Mouse (Mus musculus) midbrain, postnatal 0 days (tissue): ENCODE results near the gene Cldn6. TPM values are rescaled to one million over a fixed set of nuclear protein-coding genes. Genes with fewer than 3 reads are reported as not detected.

ENCODE experiments used
- ATAC-seq: fragments of 200-750 bp; cut with Nextera tagmentation; 2 replicates; pipeline ENCODE4 v1.8.0; 2017; ENCODE audit warnings: moderate number of reproducible peaks, mild to moderate bottlenecking, moderate TSS enrichment, moderate library complexity; ENCODE audit not compliant: low FRiP score
- DNase-seq: peaks from one replicate; pipeline ENCODE4 v3.0.0-alpha.2; 2015; ENCODE audit warnings: low spot score
- H3K27ac ChIP-seq: fragments of 300-500 bp; sonication (generic); 2 replicates; pipeline ENCODE4 v1.5.1; 2014; ENCODE audit warnings: low read depth, mild to moderate bottlenecking, low read length, mixed read lengths
- H3K27me3 ChIP-seq: fragments of 300-500 bp; sonication (generic); 2 replicates; pipeline ENCODE4 v1.6.1; 2014; ENCODE audit warnings: low read length, control low read depth, mixed read lengths; ENCODE audit not compliant: insufficient read depth
- H3K36me3 ChIP-seq: fragments of 300-500 bp; sonication (generic); 2 replicates; pipeline ENCODE4 v1.6.1; 2014; ENCODE audit warnings: low read length, control low read depth, mixed read lengths; ENCODE audit not compliant: insufficient read depth
- H3K4me1 ChIP-seq: fragments of 300-500 bp; sonication (generic); 2 replicates; pipeline ENCODE4 v1.6.1; 2014; ENCODE audit warnings: mild to moderate bottlenecking, control low read depth, antibody characterized with exemption, low read length, mixed read lengths; ENCODE audit not compliant: insufficient read depth
- H3K4me2 ChIP-seq: fragments of 300-500 bp; sonication (generic); 2 replicates; pipeline ENCODE4 v1.6.1; 2014; ENCODE audit warnings: low read depth, mild to moderate bottlenecking, low read length, mixed read lengths; ENCODE audit not compliant: poor library complexity, severe bottlenecking
- H3K4me3 ChIP-seq: fragments of 300-500 bp; sonication (generic); 2 replicates; pipeline ENCODE4 v1.5.1; 2014; ENCODE audit warnings: low read depth, mild to moderate bottlenecking, low read length, moderate library complexity
- H3K9ac ChIP-seq: fragments of 300-500 bp; sonication (generic); replicated peaks from 2 replicates; pipeline ENCODE4 v1.6.1; 2014; ENCODE audit warnings: mild to moderate bottlenecking, low read length, moderate library complexity, mixed read lengths; ENCODE audit not compliant: poor library complexity, severe bottlenecking
- H3K9me3 ChIP-seq: fragments of 300-500 bp; sonication (generic); 2 replicates; pipeline ENCODE4 v1.6.1; 2016; ENCODE audit warnings: low read length, control low read depth
- CTCF ChIP-seq: IDR thresholded peaks from 2 replicates; pipeline ENCODE4 v1.5.1; 2016; ENCODE audit warnings: antibody characterized with exemption, mild to moderate bottlenecking
- WGBS: fragments of 180-500 bp; shearing (Covaris S2); extraction: QIAGEN DNeasy Blood & Tissue Kit; methylation state at CpG from one replicate; pipeline ENCODE4 v1.1.7; 2014; 5-methylcytosine and 5-hydroxymethylcytosine counted together
- polyA plus RNA-seq: library from polyadenylated mRNA; unstranded; fragments of >200 nt; fragmentation: Nextera tagmentation; extraction: Ambion mirVana; gene quantifications from 2 replicates; pipeline ENCODE4 v1.2.1, GENCODE M21; 2015
- total RNA-seq: library from RNA; depleted of rRNA; stranded (reverse); fragments of >200 nt; gene quantifications from 2 replicates; pipeline ENCODE4 v1.2.3, GENCODE M21; 2014; rRNA removed

Gene Cldn6
- total and polyA plus RNA-seq, 2 experiments from 2014 or later: 0.56 to 0.60 TPM

- no peak for ATAC-seq
- no peak for DNase-seq
- H3K9ac ChIP-seq: no peak overlapping the region
- H3K9me3 ChIP-seq: no peaks in the 10 kb centered on the region
- no peaks in the 10 kb centered on the region for H3K27me3 ChIP-seq
- no peak overlapping the region for H3K4me2 ChIP-seq
- no peak overlapping the region for H3K4me3 ChIP-seq
- no peak overlapping the region for H3K27ac ChIP-seq
- no peak for TF ChIP-seq CTCF
- WGBS: 68% methylated on average over 1 of the region's 1 CpGs
- 0 out of 2 replicates have a peak, but pooled peaks cover 5% of the 10 kb centered on the region for H3K4me1 ChIP-seq
- H3K36me3 ChIP-seq: peaks cover 1% of the 10 kb centered on the region; the same call in 1 of the 2 replicates
These were observed 51.4 kb downstream of the Cldn6 start for GRCm38 (mm10) chr17:23730441-23730840.

Other genes with a start within 250 kb of the Cldn6 start
- gene Vmn2r117, start 199.6 kb upstream of the Cldn6 start, total RNA-seq: not detected in 2 replicates
- gene Vmn2r117, start 199.6 kb upstream of the Cldn6 start, polyA plus RNA-seq: not detected in 2 replicates
- gene Zfp213, start 115.0 kb upstream of the Cldn6 start, total RNA-seq: 16.9 and 21.7 TPM in 2 replicates
- 10.0 and 10.7 TPM in 2 replicates for gene Zfp213, start 115.0 kb upstream of the Cldn6 start, polyA plus RNA-seq
- 36.2 and 48.2 TPM in 2 replicates for gene Zfp13, start 79.8 kb upstream of the Cldn6 start, total RNA-seq
- 23.3 and 26.3 TPM in 2 replicates for gene Zfp13, start 79.8 kb upstream of the Cldn6 start, polyA plus RNA-seq
- not detected in 2 replicates for gene Zscan10, start 78.4 kb upstream of the Cldn6 start, total RNA-seq
- gene Zscan10, start 78.4 kb upstream of the Cldn6 start, polyA plus RNA-seq: not detected in 2 replicates
- gene Mmp25, start 34.0 kb upstream of the Cldn6 start, total RNA-seq: 0.33 and 0.66 TPM in 2 replicates
- 0.98 and 1.0 TPM in 2 replicates for gene Mmp25, start 34.0 kb upstream of the Cldn6 start, polyA plus RNA-seq
- not detected in 2 replicates for gene Bicdl2, start 18.7 kb upstream of the Cldn6 start, total RNA-seq
- 0.10 TPM in 1 of 2 replicates, not detected in the other for gene Bicdl2, start 18.7 kb upstream of the Cldn6 start, polyA plus RNA-seq
- gene Hcfc1r1, start 5.7 kb upstream of the Cldn6 start, total RNA-seq: 87.3 and 194 TPM in 2 replicates
- gene Hcfc1r1, start 5.7 kb upstream of the Cldn6 start, polyA plus RNA-seq: 210 and 212 TPM in 2 replicates
- gene Thoc6, start 5.4 kb upstream of the Cldn6 start, total RNA-seq: 16.7 and 21.5 TPM in 2 replicates
- gene Thoc6, start 5.4 kb upstream of the Cldn6 start, polyA plus RNA-seq: 21.1 and 23.2 TPM in 2 replicates
- 3.9 and 4.2 TPM in 2 replicates for gene Tnfrsf12a, start 1.8 kb upstream of the Cldn6 start, total RNA-seq
- gene Tnfrsf12a, start 1.8 kb upstream of the Cldn6 start, polyA plus RNA-seq: 3.3 TPM in 2 replicates
- 0.19 and 0.55 TPM in 2 replicates for gene Cldn9, start 4.8 kb downstream of the Cldn6 start, total RNA-seq
- gene Cldn9, start 4.8 kb downstream of the Cldn6 start, polyA plus RNA-seq: 0.25 TPM in 1 of 2 replicates, not detected in the other
- 0.19 TPM in 1 of 2 replicates, not detected in the other for gene 1520401A03Rik, start 43.5 kb downstream of the Cldn6 start, total RNA-seq
- 0.15 TPM in 1 of 2 replicates, not detected in the other for gene 1520401A03Rik, start 43.5 kb downstream of the Cldn6 start, polyA plus RNA-seq
- 18.3 and 18.4 TPM in 2 replicates for gene Pkmyt1, start 47.1 kb downstream of the Cldn6 start, total RNA-seq
- gene Pkmyt1, start 47.1 kb downstream of the Cldn6 start, polyA plus RNA-seq: 18.0 and 18.3 TPM in 2 replicates
- gene Paqr4, start 61.6 kb downstream of the Cldn6 start, total RNA-seq: 83.6 and 103 TPM in 2 replicates
- gene Paqr4, start 61.6 kb downstream of the Cldn6 start, polyA plus RNA-seq: 66.0 and 73.8 TPM in 2 replicates
- gene Kremen2, start 66.6 kb downstream of the Cldn6 start, total RNA-seq: 0.38 and 2.5 TPM in 2 replicates
- gene Kremen2, start 66.6 kb downstream of the Cldn6 start, polyA plus RNA-seq: 1.3 TPM in 2 replicates
- gene Flywch1, start 92.4 kb downstream of the Cldn6 start, total RNA-seq: 248 and 253 TPM in 2 replicates
- gene Flywch1, start 92.4 kb downstream of the Cldn6 start, polyA plus RNA-seq: 188 TPM in 2 replicates
- 94.8 and 96.5 TPM in 2 replicates for gene Flywch2, start 106.8 kb downstream of the Cldn6 start, total RNA-seq
- 128 and 133 TPM in 2 replicates for gene Flywch2, start 106.8 kb downstream of the Cldn6 start, polyA plus RNA-seq
- 162 and 196 TPM in 2 replicates for gene Srrm2, start 111.3 kb downstream of the Cldn6 start, total RNA-seq
- gene Srrm2, start 111.3 kb downstream of the Cldn6 start, polyA plus RNA-seq: 351 and 443 TPM in 2 replicates
- gene Elob, start 149.9 kb downstream of the Cldn6 start, total RNA-seq: 1,027 and 1,129 TPM in 2 replicates
- 1,525 and 1,526 TPM in 2 replicates for gene Elob, start 149.9 kb downstream of the Cldn6 start, polyA plus RNA-seq
- not detected in 2 replicates for gene Prss33, start 156.8 kb downstream of the Cldn6 start, total RNA-seq
- gene Prss33, start 156.8 kb downstream of the Cldn6 start, polyA plus RNA-seq: 0.17 TPM in 1 of 2 replicates, not detected in the other
- gene Prss32, start 164.6 kb downstream of the Cldn6 start, total RNA-seq: not detected in 2 replicates
- 0.23 and 0.60 TPM in 2 replicates for gene Prss32, start 164.6 kb downstream of the Cldn6 start, polyA plus RNA-seq
- gene Prss41, start 164.9 kb downstream of the Cldn6 start, total RNA-seq: 0.11 and 1.8 TPM in 2 replicates
- gene Prss41, start 164.9 kb downstream of the Cldn6 start, polyA plus RNA-seq: 1.3 and 2.2 TPM in 2 replicates
- not detected in 2 replicates for gene Prss21, start 188.8 kb downstream of the Cldn6 start, total RNA-seq
- gene Prss21, start 188.8 kb downstream of the Cldn6 start, polyA plus RNA-seq: not detected in 2 replicates
- gene Dcpp1, start 201.6 kb downstream of the Cldn6 start, total RNA-seq: 2.0 TPM in 1 of 2 replicates, not detected in the other
- not detected in 2 replicates for gene Dcpp1, start 201.6 kb downstream of the Cldn6 start, polyA plus RNA-seq
- gene Dcpp2, start 201.6 kb downstream of the Cldn6 start, total RNA-seq: not detected in 2 replicates
- gene Dcpp2, start 201.6 kb downstream of the Cldn6 start, polyA plus RNA-seq: not detected in 2 replicates
- not detected in 2 replicates for gene Dcpp3, start 238.2 kb downstream of the Cldn6 start, total RNA-seq
- not detected in 2 replicates for gene Dcpp3, start 238.2 kb downstream of the Cldn6 start, polyA plus RNA-seq